Mouse (Mus musculus) kidney, embryonic 16.5 days (tissue): ENCODE data around the gene Mrgprb2. TPM values are rescaled to one million over a fixed set of nuclear protein-coding genes. Genes with fewer than 3 reads are reported as not detected.

ENCODE experiments used
- ATAC-seq: fragments of 200-750 bp; cut with Nextera tagmentation; 2 replicates; pipeline ENCODE4 v1.8.0; 2017; ENCODE audit warnings: moderate TSS enrichment; ENCODE audit not compliant: low FRiP score, low TSS enrichment
- H3K27ac ChIP-seq: fragments of 300-500 bp; sonication (generic); 2 replicates; pipeline ENCODE4 v1.5.1; 2014; ENCODE audit warnings: low read length
- H3K27me3 ChIP-seq: fragments of 300-500 bp; sonication (generic); 2 replicates; pipeline ENCODE4 v1.6.1; 2014; ENCODE audit warnings: low read length, control low read depth, mixed read lengths; ENCODE audit not compliant: insufficient read depth
- H3K36me3 ChIP-seq: fragments of 300-500 bp; sonication (generic); 2 replicates; pipeline ENCODE4 v1.6.1; 2014; ENCODE audit warnings: low read length, control low read depth, mixed read lengths; ENCODE audit not compliant: insufficient read depth
- H3K4me1 ChIP-seq: fragments of 300-500 bp; sonication (generic); 2 replicates; pipeline ENCODE4 v1.6.1; 2014; ENCODE audit warnings: low read length, control low read depth, mixed read lengths; ENCODE audit not compliant: insufficient read depth
- H3K4me2 ChIP-seq: fragments of 300-500 bp; sonication (generic); replicated peaks from 2 replicates; pipeline ENCODE4 v1.6.1; 2014; ENCODE audit warnings: low read depth, low read length
- H3K4me3 ChIP-seq: fragments of 300-500 bp; sonication (generic); 2 replicates; pipeline ENCODE4 v1.5.1; 2014; ENCODE audit warnings: mild to moderate bottlenecking, low read length
- H3K9ac ChIP-seq: fragments of 300-500 bp; sonication (generic); replicated peaks from 2 replicates; pipeline ENCODE4 v1.6.1; 2014; ENCODE audit warnings: low read length
- H3K9me3 ChIP-seq: fragments of 300-500 bp; sonication (generic); 2 replicates; pipeline ENCODE4 v1.6.1; 2016; ENCODE audit warnings: low read length, control low read depth
- polyA plus RNA-seq: library from polyadenylated mRNA; unstranded; fragments of >200 nt; fragmentation: Nextera tagmentation; extraction: Ambion mirVana; gene quantifications from 2 replicates; pipeline ENCODE4 v1.2.1, GENCODE M21; 2015

Mrgprb2 gene
- not detected in 2 replicates for polyA plus RNA-seq

- no peak for ATAC-seq
- H3K27me3 ChIP-seq: no peaks in the 10 kb centered on the region
- peaks cover 5% of the 10 kb centered on the region; the same call in 1 of the 2 replicates for H3K9me3 ChIP-seq
- no peaks in the 10 kb centered on the region for H3K36me3 ChIP-seq
- no peak within 1 kb of the TSS for H3K4me2 ChIP-seq
- no peak within 1 kb of the TSS for H3K9ac ChIP-seq
- H3K27ac ChIP-seq: no peak within 1 kb of the TSS
- no peak within 1 kb of the TSS for H3K4me3 ChIP-seq
- H3K4me1 ChIP-seq: no peaks in the 10 kb centered on the region
Measured at GRCm38 (mm10) chr7:48557986-48558385, at the start of gene Mrgprb2. Mrgprb2 (minus strand) TSS chr7:48558086.

Other genes starting within 250 kb of the Mrgprb2 start
- not detected in 2 replicates for gene Mrgprb8, start 169.6 kb downstream of the Mrgprb2 start, polyA plus RNA-seq
- gene Mrgprb1, start 101.7 kb downstream of the Mrgprb2 start, polyA plus RNA-seq: not detected in 2 replicates
- not detected in 2 replicates for gene Mrgprx2, start 58.8 kb downstream of the Mrgprb2 start, polyA plus RNA-seq
- not detected in 2 replicates for gene Mrgprb3, start 85.7 kb upstream of the Mrgprb2 start, polyA plus RNA-seq
- 43.8 and 46.0 TPM in 2 replicates for gene Zdhhc13, start 230.9 kb upstream of the Mrgprb2 start, polyA plus RNA-seq